Mouse (Mus musculus): Measurements from ENCODE around the gene Zfp652.

Zfp652 gene

DNA sequence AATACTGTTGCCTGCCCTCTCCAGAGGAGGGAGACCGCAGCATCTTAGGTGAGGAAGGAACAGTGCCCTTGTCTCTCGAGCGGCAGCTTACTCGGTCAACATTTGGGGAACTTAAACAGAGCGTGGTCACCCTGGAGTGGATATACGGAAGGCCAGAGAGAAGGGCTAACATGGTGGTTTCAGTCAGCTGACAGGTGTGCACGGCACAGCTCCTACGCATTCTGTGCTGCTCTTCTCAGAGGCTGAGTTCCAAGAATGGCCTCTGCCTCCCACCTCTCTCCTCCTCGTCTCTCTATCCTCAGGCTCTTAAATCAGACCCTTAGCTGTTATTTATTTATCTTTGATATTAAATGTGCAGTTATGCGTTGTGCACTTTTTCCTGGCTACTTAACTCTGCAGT lies 52.9 kb downstream of the Zfp652 start:
- in situ Hi-C loops (cut with MseI, MboI): no loop called here

- in situ Hi-C loops (cut with MseI, MboI): no loop called here
These were observed 55.8 kb downstream of the Zfp652 start for GRCm38 (mm10) chr11:95768244-95768643.

DNA sequence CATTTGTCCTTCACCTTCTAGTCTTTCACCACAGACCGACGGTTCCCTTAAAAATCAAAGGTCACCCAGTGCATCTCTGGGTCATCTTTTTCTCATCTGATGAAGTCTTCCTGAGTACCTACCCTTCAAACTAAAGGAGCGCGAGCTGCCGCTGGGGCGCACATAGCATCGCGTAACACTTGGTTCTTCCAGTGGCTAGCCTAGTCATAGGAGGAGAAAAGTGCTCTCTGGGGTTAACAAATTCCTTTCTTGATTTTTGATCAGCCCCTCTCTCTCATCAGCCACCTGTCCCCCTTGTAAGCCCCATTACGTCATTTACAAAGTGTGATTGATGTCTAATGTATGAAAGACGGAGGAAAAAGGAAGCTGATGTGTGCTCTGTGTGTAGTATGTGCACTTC lies 56.7 kb downstream of the Zfp652 start:
- in situ Hi-C loops (cut with MseI, MboI): no loop called here

DNA sequence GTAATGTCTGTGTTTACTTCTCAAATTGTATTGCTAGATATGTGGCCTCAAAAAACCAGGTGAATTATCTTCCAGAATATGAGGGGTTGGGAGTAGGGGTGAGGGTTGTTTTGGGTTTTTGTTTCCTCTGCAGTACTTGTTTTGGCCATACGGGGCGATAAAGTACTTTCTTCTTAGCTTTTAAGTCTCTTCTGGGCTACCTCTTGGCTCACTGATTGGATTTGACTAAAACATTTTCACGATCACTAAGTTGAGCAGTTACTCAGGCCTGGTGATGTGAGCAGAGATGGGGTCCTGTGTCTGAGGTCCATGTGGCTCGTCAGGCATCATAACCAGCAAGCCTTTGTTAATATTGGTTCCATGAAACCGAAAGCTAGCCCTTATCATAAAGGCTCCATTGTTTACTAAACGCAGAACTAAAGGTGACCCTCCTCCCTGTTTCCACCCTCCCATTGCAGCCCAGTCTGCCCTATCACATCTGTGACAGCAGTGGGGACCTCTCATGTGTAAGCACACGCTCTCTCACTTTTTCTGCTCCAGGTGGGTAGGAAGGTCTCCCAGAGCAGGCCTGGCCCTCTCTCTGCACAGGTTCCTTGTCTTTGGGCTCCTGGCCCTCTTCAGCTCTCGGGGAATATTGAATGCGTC lies 58.4 kb downstream of the Zfp652 start:
- in situ Hi-C loops (cut with MseI, MboI): no loop called here

DNA sequence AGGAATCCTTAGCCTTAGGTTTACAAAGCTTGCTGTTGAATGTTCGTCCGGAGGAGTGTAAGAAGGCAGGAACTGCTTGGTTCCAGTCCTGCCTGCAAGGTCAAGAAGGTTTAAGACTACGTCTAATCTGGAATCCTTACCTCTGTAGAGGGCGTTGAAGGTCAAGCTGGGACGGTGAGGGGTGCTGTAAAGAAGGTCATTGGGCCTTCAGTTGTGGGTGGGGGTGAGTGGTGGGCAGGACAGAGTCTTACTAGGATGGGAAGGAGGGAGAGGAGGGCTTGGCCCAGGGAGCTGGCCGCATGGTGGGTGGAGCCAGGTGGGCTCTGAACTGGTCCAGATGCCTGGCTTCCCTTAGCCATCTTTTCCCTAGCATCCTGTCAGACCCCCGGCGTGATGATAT lies 59.2 kb downstream of the Zfp652 start:
- in situ Hi-C loops (cut with MseI, MboI): no loop called here

DNA sequence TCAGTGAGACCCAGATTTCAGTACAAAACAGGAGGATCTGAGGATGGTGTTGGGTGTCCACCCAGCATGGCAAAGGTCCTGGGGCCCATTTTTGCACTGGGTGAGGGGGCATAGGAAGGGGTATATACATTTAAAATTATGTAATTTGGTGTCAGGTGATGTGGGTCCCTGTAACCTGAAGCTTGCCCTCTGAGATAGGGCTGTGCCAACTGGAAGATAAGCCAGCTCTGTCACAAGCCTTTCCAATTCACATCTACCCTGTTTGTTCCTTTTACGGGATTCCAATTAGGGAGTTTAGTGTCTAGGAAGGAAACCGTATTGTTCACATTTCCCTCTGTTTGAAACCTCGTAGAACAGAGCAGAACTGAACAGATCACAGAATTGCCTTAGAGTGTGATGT lies 60.8 kb downstream of the Zfp652 start:
- in situ Hi-C loops (cut with MseI, MboI): no loop called here

DNA sequence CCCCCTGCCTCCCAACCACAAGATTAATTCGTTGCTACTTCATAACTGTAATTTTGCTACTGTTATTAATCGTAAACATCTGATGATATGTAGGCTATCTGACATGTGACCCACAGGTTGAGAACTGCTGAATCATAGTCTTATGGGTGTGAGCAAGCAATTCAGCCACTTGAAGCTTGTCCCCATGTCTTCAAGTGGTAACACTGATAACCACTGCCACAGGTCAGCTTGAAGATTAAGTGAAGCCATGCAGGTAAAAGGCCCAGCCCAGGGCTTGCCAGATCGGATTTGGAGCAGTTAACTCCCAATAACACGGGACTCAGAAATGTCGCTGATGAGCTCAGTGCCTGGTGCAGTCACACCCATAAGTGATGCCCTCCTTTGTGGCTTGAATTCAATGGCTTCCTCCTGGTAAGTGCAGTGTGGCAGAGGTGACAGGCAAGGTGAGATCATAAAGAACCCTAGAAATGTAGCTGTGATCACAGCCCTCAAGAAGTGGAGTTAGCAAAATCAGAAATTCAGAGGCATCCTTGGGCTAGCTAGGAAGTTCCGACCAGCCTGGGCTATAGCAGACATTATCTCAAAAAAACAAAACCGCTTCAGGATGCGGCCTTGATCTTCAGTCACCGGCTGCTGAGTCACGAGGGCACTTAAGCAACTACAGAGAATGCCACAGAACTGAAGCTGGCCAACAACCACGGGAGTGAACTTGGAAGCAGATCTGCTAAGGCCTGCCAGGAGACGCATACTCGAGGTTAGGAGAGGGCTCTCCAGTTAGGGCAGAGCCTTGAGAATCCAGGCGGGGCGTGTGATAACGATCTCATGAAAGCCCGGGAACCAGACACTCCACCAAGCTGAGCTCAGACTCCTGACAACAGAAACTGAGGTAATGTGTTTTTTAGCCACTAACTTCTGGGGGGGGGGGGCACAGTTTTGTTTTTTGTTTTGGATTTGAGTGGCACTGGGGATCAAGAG lies 65.1 kb downstream of the Zfp652 start:
- in situ Hi-C loops (cut with MseI, MboI): no loop called here

GRCm38 (mm10) chr11:95778831-95779251 lies 66.4 kb downstream of the Zfp652 start:
- in situ Hi-C loops (cut with MseI, MboI): no loop called here

DNA sequence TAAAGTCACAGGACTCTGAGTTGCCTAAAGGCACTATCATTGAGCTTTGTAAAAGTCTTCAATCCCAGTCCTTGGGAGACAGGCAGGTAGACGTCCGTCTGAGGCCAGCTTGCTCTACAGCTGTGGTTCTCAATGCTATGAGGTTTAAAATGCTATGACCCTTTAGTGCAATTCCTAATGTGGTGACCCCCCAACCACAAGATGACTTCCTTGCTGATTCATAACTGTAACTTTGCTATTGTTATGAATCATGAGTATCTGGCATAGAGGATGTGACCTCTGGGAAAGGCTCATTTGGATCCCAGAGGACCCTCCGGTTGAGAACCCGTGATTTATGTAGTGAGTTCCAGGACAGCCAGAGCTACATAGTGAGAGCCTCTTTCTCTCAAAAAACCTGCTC lies 66.9 kb downstream of the Zfp652 start:
- in situ Hi-C loops (cut with MseI, MboI): no loop called here

DNA sequence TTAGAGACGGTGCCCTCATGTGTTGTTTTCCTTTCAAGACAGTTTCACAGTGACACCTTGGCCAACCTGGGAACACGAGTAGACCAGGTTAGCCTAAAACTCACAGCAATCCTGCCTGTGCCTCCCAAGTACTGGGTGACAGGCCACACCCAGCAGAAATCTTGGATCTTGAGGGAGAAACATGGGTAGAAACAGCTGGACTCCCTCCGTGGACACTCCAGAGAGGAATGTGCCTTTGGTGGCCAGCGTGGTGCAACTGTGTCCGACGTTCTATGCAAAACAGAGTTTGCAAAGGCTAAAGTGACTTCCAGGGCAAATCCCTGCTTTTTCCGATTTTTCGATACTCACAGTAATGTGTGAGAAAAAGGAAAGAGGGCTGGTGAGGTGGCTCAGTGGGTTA lies 68.0 kb downstream of the Zfp652 start:
- in situ Hi-C loops (cut with MseI, MboI): no loop called here

- in situ Hi-C loops (cut with MseI, MboI): no loop called here
These were observed 69.1 kb downstream of the Zfp652 start for GRCm38 (mm10) chr11:95781557-95781956.

DNA sequence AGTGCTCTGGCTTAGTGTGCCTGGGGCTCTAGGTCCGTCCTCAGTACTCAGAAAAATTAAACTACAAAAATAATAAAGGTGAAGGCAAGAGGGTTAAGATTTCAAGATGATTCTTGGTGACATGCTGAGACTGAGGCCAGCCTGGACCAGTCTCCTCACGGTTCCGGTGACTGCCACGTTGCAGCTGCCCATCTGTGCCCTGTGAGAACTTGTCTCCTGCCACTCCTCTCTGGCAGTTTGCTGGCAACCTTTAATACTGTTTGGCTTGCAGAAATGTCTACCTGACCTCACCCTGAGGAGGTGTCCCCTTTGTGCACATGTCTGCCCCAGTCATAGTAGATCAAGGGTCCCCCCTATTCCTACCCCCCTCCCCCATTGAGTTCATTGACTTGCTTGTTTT lies 71.0 kb downstream of the Zfp652 start:
- in situ Hi-C loops (cut with MseI, MboI): no loop called here

GRCm38 (mm10) chr11:95783958-95784357 lies 71.5 kb downstream of the Zfp652 start:
- in situ Hi-C loops (cut with MseI, MboI): no loop called here

DNA sequence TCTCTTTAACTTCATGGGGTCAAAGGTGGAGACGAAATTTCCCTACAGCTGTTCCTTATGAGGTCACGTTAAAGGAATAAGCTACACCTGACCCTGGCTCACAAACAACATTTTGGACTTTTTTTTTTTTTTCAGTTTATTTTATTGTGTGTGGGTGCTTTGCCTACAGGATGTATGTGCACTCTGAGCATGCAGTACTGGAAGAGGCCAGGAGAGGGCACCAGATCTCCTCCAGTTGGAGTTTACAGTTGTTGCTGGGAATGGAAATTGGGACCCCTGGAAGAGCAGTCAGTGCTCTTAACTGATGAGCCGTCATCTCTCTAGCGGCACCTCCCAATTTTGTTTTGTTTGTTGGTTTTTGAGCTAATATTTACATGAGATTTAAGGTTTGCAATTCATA lies 73.2 kb downstream of the Zfp652 start:
- in situ Hi-C loops (cut with MseI, MboI): no loop called here

GRCm38 (mm10) chr11:95786511-95786910 lies 74.0 kb downstream of the Zfp652 start:
- in situ Hi-C loops (cut with MseI, MboI): no loop called here

DNA sequence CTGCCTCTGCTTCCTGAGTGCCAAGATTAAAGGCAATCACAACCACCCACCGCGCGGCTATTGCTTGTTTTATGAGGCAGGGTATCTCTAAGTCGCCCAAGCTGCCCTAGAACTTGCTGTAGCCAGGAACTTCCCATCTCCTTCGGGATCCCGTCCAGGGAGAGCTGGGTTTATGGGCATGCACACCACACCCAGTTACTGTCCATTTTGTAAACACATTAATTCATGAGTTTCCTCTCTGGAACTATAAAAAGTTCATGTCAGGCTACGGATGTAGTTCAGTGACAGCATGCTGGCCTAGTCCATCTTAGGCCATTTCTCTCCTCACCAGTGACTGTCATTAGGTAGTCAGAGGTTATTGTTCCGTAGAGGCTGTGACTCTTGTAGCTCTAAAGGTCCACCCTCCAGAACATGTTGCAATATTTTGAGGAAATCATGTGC lies 77.0 kb downstream of the Zfp652 start:
- in situ Hi-C loops (cut with MseI, MboI): no loop called here

DNA sequence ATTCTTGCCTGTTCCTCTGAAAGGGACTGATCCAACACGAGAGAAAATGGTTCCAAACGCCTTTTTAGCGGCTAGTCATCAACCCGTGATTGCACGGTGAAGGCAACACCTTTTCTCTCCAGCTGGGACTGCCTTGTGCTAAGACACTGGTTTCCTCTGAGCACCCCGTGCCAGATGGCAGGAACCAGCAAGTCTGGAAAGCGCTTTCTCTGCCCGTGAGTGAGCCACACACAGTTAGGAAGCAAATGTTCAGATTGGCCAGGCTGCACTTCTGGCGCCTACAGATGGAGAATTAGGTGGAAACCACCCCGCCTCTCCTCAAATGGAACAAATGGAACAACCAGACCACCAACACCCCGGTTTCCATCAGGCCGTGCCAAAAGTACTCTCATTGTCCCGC lies 79.3 kb downstream of the Zfp652 start:
- in situ Hi-C loops (cut with MseI, MboI): no loop called here

GRCm38 (mm10) chr11:95792950-95793509 lies 80.6 kb downstream of the Zfp652 start:
- in situ Hi-C loops (cut with MseI, MboI): no loop called here

DNA sequence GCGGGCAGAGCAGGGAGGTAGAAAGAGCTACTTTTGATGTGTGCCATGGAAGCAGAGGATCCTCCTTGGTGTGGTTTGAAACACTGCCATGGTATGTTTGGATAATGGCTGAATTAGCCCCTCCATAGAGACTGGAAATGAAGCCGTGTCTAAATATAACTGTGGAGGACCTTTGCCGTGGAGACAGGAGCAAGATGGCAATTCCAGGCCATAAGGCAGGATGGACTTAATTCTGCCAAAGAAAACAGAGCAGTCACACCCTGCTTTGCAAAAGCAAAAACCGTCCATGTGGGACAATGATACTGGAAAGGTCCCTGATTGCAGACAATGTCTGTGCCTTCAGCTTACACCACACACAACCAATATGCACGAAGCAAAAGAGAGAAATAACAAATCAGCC lies 81.7 kb downstream of the Zfp652 start:
- in situ Hi-C loops (cut with MseI, MboI): no loop called here

GRCm38 (mm10) chr11:95795582-95795981 lies 83.1 kb downstream of the Zfp652 start:
- in situ Hi-C loops (cut with MseI, MboI): no loop called here

DNA sequence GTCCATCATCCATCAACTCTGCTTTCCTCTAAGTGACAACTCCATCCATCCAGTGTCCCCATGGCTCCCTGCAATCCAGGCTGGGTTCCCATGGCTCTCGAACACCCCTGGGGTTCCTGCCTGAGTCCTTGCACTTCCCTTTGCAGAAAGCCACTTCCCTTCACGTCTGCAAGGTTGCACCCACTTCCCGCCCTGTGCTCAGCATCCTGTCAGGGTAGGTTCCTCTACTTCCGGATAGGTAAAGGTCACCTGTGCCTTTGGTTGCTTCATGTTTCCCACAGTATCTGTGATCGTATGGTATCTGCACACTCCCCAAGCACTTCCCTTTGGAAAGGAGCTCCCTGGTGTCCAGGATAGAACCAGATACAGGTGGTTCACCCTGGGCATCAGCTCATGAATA lies 92.5 kb downstream of the Zfp652 start:
- in situ Hi-C loops (cut with MseI, MboI): no loop called here

- in situ Hi-C loops (cut with MseI, MboI): no loop called here
These were observed 93.1 kb downstream of the Zfp652 start for GRCm38 (mm10) chr11:95805527-95805926.

GRCm38 (mm10) chr11:95807884-95808283 lies 95.4 kb downstream of the Zfp652 start:
- in situ Hi-C loops (cut with MseI, MboI): no loop called here
